Mouse (Mus musculus) liver, embryonic 16.5 days (tissue): Measurements from ENCODE around the gene Rnaseh2c. TPM values are rescaled to one million over a fixed set of nuclear protein-coding genes. Genes with fewer than 3 reads are reported as not detected.

Experiments used
- ATAC-seq: fragments of 200-750 bp; cut with Nextera tagmentation; 2 replicates; pipeline ENCODE4 v1.8.0; 2017; ENCODE audit warnings: low read depth, mild to moderate bottlenecking, moderate number of reproducible peaks, moderate library complexity
- H3K27ac ChIP-seq: fragments of 300-500 bp; sonication (generic); 2 replicates; pipeline ENCODE4 v1.5.1; 2014; ENCODE audit warnings: mild to moderate bottlenecking, low read length
- H3K27me3 ChIP-seq: fragments of 300-500 bp; sonication (generic); 2 replicates; pipeline ENCODE4 v1.6.1; 2014; ENCODE audit warnings: low read depth, low read length, mixed read lengths; ENCODE audit not compliant: control insufficient read depth, insufficient read depth
- H3K36me3 ChIP-seq: fragments of 300-500 bp; sonication (generic); 2 replicates; pipeline ENCODE4 v1.6.1; 2014; ENCODE audit warnings: mild to moderate bottlenecking; ENCODE audit not compliant: control insufficient read depth, insufficient read depth
- H3K4me1 ChIP-seq: fragments of 300-500 bp; sonication (generic); 2 replicates; pipeline ENCODE4 v1.6.1; 2014; ENCODE audit warnings: low read depth, low read length, mixed read lengths; ENCODE audit not compliant: control insufficient read depth
- H3K4me2 ChIP-seq: fragments of 300-500 bp; sonication (generic); 2 replicates; pipeline ENCODE4 v1.6.1; 2014; ENCODE audit warnings: low read depth, low read length, mixed read lengths
- H3K4me3 ChIP-seq: fragments of 300-500 bp; sonication (generic); 2 replicates; pipeline ENCODE4 v1.5.1; 2014; ENCODE audit warnings: low read depth, mild to moderate bottlenecking, low read length
- H3K9ac ChIP-seq: fragments of 300-500 bp; sonication (generic); 2 replicates; pipeline ENCODE4 v1.6.1; 2014; ENCODE audit warnings: low read depth, low read length
- H3K9me3 ChIP-seq: fragments of 300-500 bp; sonication (generic); replicated peaks from 2 replicates; pipeline ENCODE4 v1.6.1; 2016; ENCODE audit warnings: low read length; ENCODE audit not compliant: control insufficient read depth
- WGBS: fragments of 180-500 bp; shearing (Covaris S2); extraction: QIAGEN DNeasy Blood & Tissue Kit; methylation state at CpG from one replicate; pipeline ENCODE4 v1.1.7; 2014; ENCODE audit not compliant: insufficient replicate concordance; 5-methylcytosine and 5-hydroxymethylcytosine counted together
- polyA plus RNA-seq: library from polyadenylated mRNA; unstranded; fragments of >200 nt; fragmentation: Nextera tagmentation; extraction: Ambion mirVana; gene quantifications from 2 replicates; pipeline ENCODE4 v1.2.1, GENCODE M21; 2015

Rnaseh2c gene
- polyA plus RNA-seq, 1 experiment from 2014 or later: 92.2 TPM

DNA sequence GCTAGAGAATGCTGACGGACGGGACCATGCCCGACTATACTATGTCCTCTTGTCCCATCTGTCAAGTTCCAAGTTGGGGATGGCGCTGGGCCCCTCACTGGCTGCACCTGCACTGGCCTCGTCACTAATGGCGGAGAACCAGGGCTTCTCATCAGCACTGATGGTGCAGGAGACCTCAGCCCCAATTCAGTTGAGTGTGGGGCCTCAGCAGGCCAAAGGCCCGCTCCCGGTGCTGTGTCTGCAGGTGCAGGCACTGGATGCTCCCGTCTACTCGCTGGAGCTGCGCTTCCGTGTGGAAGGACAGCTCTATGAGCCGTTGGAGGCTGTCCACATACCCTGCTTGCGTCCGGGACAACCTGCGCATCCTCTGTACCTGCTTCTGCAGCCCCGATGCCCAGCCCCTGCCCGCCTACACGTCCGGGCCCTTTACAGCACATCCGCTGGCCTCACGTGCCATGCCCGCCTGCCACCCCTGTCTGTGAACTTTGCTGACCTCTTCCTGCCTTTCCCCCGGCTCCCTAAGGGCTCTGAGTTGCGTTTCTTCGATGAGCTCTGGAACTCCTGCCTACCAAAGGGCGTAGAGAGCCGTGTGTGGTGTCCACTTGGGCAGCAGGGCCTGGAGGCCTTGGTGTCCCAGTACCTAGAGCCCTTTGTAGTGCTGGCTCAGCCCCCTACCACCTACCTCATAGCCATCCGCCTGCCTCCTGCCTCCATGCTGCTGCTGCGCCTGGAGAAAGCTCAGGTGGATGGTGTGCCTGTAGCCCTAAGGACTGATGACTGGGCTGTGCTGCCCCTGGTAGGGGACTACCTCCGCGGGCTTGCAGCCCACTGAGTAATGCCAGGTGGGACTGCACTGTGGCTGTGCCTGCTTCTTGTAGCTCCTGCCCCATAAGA is 31.1 kb upstream of the Rnaseh2c start:
- Histone ChIP-seq H3K4me2 (0 out of 2 replicates have a peak overlapping the region, but pooled peaks have one; percentile 99), H3K4me1 (peaks cover 20% of the 10 kb centered on the region), H3K9ac (no peak overlapping the region), H3K4me3 (no peak overlapping the region), H3K9me3 (no peaks in the 10 kb centered on the region), H3K27me3 (peaks cover 15% of the 10 kb centered on the region), H3K36me3 (no peaks in the 10 kb centered on the region), H3K27ac (no peak overlapping the region)
- ATAC-seq: no peak
- WGBS: 82% methylated on average over 32 of the region's 32 CpGs

DNA sequence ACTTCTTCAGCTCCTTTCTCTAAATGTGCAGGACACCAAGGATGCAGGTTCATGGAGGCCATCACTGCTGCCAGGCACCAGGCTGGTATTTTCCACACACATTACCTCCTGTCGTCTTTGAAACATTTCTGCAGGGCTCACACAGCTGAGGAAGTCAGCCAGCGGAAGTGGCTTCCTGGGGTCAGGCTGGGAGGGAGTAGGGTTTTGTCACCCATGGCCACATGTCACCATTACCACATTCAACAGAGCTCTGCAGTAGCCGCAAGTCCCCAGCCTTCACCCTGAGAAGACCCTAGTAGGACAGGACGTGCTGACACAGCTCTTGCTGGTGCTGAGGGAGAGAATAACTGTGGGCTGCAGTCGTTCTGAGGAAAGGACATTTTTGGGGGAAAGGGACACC is 29.8 kb upstream of the Rnaseh2c start:
- H3K27me3 ChIP-seq: peaks cover 4% of the 10 kb centered on the region
- H3K4me1 ChIP-seq: peaks cover 17% of the 10 kb centered on the region
- ATAC-seq: no peak
- 0 out of 2 replicates have a peak overlapping the region, but pooled peaks have one; percentile 37 for H3K4me2 ChIP-seq
- H3K36me3 ChIP-seq: no peaks in the 10 kb centered on the region
- no peaks in the 10 kb centered on the region for H3K9me3 ChIP-seq
- H3K9ac ChIP-seq: no peak overlapping the region
- 43% methylated on average over 5 of the region's 5 CpGs for whole genome bisulfite sequencing
- H3K4me3 ChIP-seq: no peak overlapping the region
- peak overlapping the region; percentile 84; the same call in 1 of the 2 replicates for H3K27ac ChIP-seq

DNA sequence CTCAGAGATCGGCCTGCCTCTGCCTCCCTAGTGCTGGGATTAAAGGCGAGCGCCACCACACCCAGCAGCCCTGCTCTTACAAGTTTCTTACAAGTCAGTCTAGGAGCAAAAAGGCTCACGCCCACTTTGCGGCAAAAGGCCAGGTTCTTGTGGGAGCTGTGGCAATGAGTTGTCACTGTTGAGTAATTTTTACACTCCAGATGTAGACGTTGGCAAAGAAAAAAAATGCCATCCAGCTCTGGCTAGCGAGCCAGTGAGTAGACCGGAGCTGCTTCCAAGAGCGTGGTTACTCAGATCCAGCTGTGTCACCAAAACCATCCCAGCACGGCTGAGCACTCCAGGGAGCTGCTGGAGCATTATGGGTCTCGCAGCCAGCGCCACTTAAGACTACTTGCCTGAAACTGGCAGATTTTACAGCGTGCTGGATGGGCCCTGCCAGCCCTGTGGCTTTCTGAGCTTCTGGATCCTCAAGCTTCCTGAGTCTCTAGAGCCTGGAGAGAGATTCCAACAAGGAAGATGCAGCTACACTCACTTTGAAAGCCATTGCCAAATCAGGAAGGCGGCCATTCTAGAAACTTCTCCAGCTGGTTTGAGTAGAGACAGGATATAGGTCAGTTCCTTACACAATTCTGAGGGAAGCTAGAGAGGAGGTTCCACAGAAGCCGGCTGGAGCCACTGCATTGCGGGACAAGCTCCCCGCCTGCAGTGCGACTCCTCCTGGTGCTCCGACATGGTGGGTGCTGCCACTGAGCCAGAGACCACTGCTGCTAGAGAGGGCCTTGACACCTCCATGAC is 29.1 kb upstream of the Rnaseh2c start:
- H3K4me1 ChIP-seq: peaks cover 11% of the 10 kb centered on the region
- no peak for ATAC-seq
- H3K4me3 ChIP-seq: no peak overlapping the region
- H3K27me3 ChIP-seq: no peaks in the 10 kb centered on the region
- H3K4me2 ChIP-seq: peak overlapping the region; percentile 37; the same call in 1 of the 2 replicates
- no peak overlapping the region for H3K9ac ChIP-seq
- H3K27ac ChIP-seq: peak overlapping the region; percentile 84
- no peaks in the 10 kb centered on the region for H3K36me3 ChIP-seq
- WGBS: 68% methylated on average over 19 of the region's 19 CpGs
- no peaks in the 10 kb centered on the region for H3K9me3 ChIP-seq

DNA sequence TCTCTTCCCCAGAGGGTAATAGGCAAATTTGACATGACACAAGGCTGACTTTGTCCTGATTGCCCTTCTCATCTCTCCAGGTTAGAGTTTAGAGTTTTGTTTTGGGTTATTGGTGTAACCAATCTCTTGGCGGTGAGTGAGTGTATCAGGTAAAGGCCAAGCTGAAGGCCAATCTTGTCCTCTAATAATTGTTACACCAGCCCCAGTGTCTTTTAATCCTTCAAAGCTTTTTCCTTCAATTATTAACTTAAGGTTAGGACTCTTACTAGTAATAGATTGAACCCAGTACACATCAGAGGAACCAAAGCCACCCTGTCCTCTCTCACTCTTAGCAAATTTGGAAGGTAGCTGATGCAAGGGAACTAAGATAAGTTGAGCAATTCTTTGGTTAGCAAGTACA is 26.3 kb upstream of the Rnaseh2c start:
- Histone ChIP-seq H3K27ac (no peak overlapping the region), H3K9me3 (no peaks in the 10 kb centered on the region), H3K36me3 (no peaks in the 10 kb centered on the region), H3K4me2 (no peak overlapping the region), H3K4me1 (no peaks in the 10 kb centered on the region), H3K27me3 (no peaks in the 10 kb centered on the region), H3K9ac (no peak overlapping the region), H3K4me3 (no peak overlapping the region)
- ATAC-seq: no peak
- WGBS: 71% methylated on average over 1 of the region's 1 CpGs

DNA sequence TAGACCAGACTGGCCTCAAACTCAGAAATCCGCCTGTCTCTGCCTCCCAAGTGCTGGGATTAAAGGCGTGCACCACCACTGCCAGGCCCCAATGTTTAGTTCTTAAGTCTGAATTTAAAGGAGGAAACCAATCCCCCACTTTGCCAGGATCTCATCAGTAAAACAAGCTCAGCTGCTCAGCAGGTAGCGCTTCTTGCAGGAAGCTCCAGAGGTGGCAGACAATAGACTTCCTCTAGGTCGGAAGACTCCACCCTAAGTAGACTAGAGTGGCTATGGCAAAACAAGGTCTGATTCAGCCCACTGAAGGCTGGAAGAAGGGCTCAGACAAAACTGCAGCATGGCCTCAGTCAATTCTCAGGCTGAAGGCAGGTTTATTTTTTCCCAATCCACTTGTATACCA is 21.7 kb upstream of the Rnaseh2c start:
- ATAC-seq: no peak
- 62% methylated on average over 4 of the region's 4 CpGs for WGBS
- H3K36me3 ChIP-seq: no peaks in the 10 kb centered on the region
- no peak overlapping the region for H3K4me2 ChIP-seq
- no peak overlapping the region for H3K27ac ChIP-seq
- H3K9ac ChIP-seq: no peak overlapping the region
- H3K4me3 ChIP-seq: no peak overlapping the region
- no peaks in the 10 kb centered on the region for H3K9me3 ChIP-seq
- H3K27me3 ChIP-seq: no peaks in the 10 kb centered on the region
- H3K4me1 ChIP-seq: no peaks in the 10 kb centered on the region

DNA sequence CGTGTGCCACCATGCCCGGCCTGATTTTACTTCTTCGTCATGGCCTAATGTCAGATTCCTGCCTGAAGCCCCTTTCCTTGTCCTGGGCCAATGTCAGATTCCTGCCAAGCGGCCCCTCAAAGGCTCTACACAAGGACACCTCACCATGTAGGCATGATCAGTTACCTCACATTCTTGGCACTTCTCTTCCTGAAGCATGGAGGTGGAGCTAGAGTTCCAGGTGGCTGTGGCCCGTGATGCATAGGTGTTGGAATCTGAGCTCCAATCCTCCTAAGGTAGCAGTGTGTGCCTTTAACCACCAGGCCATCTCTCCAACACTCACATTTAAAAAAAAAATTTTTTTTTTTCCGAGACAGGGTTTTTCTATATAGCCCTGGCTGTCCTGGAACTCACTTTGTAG is 20.9 kb upstream of the Rnaseh2c start:
- ATAC-seq: no peak
- H3K4me3 ChIP-seq: no peak overlapping the region
- 0 out of 2 replicates have a peak, but pooled peaks cover 2% of the 10 kb centered on the region for H3K27me3 ChIP-seq
- WGBS: 64% methylated on average over 6 of the region's 6 CpGs
- H3K36me3 ChIP-seq: no peaks in the 10 kb centered on the region
- H3K9ac ChIP-seq: no peak overlapping the region
- H3K27ac ChIP-seq: no peak overlapping the region
- H3K4me1 ChIP-seq: no peaks in the 10 kb centered on the region
- no peak overlapping the region for H3K4me2 ChIP-seq
- H3K9me3 ChIP-seq: no peaks in the 10 kb centered on the region

DNA sequence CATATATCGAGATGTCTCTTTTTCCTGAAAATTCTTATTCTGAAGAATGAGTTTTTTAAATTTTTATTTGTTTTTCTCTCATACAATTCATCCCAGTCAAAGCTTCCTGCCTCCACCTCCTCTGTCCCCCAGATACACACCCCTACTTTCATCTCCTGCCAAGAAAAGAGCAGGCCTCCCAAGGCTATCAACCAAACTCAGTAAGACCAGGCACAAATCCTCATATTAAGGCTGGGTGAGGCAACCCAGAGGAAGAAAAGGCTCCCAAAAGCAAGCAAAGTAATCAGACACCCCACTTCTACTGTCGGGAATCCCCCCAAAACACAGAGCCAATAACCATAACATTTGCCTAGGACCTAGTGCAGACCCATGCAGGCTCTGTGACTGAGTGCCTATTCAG is 19.7 kb upstream of the Rnaseh2c start:
- Histone ChIP-seq H3K4me2 (no peak overlapping the region), H3K4me1 (no peaks in the 10 kb centered on the region), H3K9me3 (no peaks in the 10 kb centered on the region), H3K9ac (no peak overlapping the region), H3K27me3 (0 out of 2 replicates have a peak, but pooled peaks cover 2% of the 10 kb centered on the region), H3K27ac (no peak overlapping the region), H3K4me3 (no peak overlapping the region), H3K36me3 (no peaks in the 10 kb centered on the region)
- ATAC-seq: no peak
- WGBS: 59% methylated on average over 2 of the region's 2 CpGs

DNA sequence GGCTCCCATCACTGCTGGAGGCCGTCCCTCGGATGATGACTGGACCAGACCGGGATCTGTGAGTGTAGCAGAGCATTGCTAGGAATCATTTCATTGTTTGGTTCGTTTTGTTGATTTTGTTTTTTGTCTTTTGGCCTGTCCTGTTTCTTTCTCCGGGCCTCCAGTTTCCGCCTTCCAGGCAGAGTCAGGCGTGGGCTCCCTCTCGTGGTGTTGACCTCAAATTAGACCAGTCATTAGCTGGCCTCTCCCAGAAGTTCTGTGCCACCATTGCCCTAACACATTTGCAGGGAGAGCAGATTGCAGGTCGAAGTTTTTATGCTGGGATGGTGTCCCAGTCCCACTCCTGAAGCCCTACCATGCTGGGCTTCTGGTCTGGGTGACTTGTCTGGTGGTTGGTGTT is 12.5 kb upstream of the Rnaseh2c start:
- Histone ChIP-seq H3K9me3 (no peaks in the 10 kb centered on the region), H3K9ac (no peak overlapping the region), H3K4me3 (no peak overlapping the region), H3K4me1 (no peaks in the 10 kb centered on the region), H3K27me3 (0 out of 2 replicates have a peak, but pooled peaks cover 2% of the 10 kb centered on the region), H3K36me3 (no peaks in the 10 kb centered on the region), H3K4me2 (no peak overlapping the region), H3K27ac (no peak overlapping the region)
- ATAC-seq: no peak
- WGBS: 62% methylated on average over 9 of the region's 9 CpGs

DNA sequence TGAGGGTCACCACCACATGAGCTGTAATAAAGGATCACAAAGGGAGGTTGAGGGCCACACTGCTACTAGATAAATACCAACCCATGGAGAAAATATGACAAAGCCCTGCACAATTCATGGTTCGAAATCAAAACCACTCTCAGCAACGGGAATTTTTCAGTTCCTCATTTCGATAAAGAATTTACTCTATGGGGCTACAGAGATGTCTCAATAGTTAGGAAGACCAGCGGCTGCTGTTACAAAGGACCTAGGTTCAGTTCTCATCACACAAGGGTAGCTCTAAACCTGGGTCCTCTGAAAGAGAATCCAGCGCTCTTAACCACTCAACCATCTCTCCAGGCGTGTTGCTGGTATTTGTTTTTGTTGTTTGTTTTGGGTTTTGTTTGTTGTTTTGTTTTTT is 9.8 kb upstream of the Rnaseh2c start:
- H3K9me3 ChIP-seq: no peaks in the 10 kb centered on the region
- no peak overlapping the region for H3K4me3 ChIP-seq
- no peak overlapping the region for H3K9ac ChIP-seq
- H3K4me2 ChIP-seq: no peak overlapping the region
- H3K27ac ChIP-seq: no peak overlapping the region
- 62% methylated on average over 6 of the region's 6 CpGs for WGBS
- no peak for ATAC-seq
- no peaks in the 10 kb centered on the region for H3K4me1 ChIP-seq
- H3K27me3 ChIP-seq: no peaks in the 10 kb centered on the region
- no peaks in the 10 kb centered on the region for H3K36me3 ChIP-seq
